Mouse (Mus musculus): Measurements from ENCODE around the gene Pde4dip. TPM values are rescaled to one million over a fixed set of nuclear protein-coding genes. Genes with fewer than 3 reads are reported as not detected.

The Pde4dip gene
- total RNA-seq, 2 experiments from 2014 or later, result 1,617 to 1,852 TPM

GRCm38 (mm10) chr3:97900516-97901490, 12.3 kb upstream of the Pde4dip start, which contains the start of gene Sec22b:
Gene Sec22b (plus strand): TSS chr3:97901190.
- peak; percentile 93 to 95 for DNase-seq

DNA sequence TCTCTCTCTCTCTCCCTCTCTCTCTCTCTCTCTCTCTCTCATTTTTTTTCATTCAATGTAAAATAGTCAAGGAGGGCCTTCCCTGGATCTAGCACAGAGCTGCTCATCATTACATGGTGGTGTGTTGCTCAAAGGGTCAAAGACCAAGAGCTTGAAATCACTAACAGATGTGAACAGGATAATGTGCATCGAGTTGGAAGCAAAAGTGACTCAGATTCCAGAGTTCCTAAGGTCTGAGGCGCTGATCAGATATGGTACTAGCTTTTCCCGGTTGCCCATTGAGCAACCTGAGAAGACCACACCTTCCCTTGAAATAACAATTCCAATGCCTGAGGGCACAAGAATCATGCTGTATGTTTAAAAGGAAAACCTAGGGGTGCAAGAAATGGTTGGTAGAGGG, 9.9 kb upstream of the Pde4dip start:
- no peak for DNase-seq

DNA sequence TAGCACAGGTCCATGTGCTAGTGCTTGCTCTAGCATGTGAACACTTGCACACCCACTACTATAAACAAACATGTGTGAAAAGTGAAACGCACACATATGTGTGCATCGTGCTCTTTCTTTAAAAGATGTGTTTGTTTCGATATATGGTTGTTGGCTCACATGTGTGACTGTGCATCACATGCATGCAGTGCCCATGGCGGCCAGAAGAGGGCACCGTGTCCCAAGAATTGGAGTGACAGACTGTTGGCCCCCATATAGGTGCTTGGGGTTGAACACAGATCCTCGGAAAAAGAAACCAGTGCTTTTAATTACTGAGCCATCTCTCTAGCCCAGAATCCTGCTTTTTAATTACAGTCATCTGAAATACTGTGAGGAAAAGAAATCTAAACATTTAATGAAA, 6.2 kb upstream of the Pde4dip start:
- DNase-seq, result no peak

DNA sequence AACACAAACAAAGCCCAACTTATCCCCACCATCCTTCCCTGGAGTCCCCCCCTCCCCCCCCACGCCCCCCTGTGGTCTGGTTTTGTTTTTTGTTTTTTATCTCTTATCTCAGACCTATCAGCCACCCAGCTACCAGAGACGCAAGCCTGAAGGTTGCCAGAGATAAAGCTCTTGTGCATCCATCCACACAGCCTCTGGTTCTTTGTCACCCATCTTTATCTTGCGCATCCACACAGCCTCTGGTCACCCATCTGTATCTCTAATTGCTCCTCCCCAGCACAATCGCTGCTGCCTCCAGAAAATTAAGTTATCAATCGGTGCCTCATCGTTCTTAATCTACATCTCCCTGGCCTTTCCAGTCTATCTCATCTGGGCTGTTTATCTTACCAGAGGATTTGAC, 1.7 kb upstream of the Pde4dip start:
- no peak for DNase-seq

- no peak for DNase-seq
Measured at GRCm38 (mm10) chr3:97887785-97888167, 731 bp downstream of the Pde4dip start.

DNA sequence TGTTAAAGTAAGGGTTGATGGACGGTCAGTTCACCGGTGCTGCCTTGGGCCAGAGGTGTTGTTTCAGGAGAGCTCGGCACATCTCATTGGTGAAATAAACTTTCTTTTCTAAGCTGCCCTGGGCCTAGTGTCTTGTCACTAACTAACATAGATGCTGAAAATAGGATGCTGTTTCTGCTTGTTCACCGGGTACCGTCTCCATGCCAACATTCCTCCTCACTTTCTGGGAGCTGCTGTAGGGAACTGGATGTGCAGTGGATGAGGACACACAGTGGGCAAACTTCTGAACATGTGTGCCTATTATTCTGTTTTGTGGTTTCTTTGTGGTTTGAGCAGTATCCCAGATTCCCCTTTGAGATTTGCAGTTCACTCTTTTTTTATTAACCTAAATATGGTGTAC, 6.9 kb downstream of the Pde4dip start:
- DNase-seq, result no peak

GRCm38 (mm10) chr3:97879222-97879621, 9.3 kb downstream of the Pde4dip start:
- peak; percentile 69 to 92 for DNase-seq

DNA sequence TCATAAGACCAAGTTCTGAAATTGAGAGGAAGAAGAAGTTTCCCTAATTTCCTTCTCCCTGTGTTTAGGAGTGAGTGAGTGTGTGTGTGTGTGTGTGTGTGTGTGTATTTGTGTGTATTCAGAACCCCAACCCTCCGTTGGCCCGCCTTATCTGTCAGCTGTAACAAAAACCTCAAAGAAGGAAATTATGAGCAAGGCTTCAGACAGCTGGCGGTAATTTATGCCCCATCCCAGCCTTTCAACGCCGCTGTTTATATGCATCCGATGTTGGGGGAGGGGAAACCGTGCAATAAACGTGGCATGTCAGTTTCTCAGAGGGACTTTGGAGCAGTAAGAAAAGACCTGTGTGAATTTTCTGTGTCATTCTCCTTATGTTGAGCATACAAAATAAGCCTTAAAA, 12.2 kb downstream of the Pde4dip start:
- DNase-seq, result no peak

DNA sequence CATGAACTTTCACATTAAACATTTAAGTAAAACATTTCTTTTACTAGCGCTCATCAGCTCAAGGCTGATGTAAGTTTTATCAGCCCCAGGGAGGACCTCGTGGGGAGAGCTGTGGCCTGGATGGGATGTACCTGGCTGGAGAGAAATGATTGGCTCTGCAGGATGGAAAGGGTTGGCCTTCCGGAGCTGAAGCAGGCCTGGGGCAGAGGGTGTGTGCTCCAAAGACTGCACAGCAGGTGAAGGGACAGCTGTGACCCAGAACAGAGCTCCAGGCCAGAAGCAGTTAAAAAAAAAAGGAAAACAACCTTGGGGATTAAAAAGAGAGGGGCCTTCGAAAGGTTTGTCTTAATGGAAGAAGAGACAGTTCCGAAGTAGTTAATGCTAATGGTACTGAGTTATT, 13.7 kb downstream of the Pde4dip start:
- DNase-seq, result no peak

DNA sequence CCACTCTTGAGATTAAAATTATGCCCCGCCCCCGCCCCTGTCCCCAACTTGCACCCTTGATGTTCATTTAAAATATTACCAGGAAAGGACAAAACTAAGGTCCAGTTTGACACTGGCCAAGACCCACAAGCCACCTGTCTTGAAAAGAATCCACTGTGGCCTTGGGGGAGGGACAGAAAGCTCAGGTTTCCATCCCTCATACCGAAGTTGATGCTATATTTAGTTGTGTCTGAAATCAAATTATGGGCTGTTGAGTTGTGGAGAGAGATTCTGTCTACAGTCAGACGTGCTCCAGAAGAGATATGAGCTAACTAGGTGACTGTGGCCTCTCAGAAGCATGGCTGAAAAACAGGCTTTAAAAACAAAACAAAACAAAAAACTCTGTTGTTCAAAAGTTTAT, 18.8 kb downstream of the Pde4dip start:
- peak; percentile 60 to 66 for DNase-seq

GRCm38 (mm10) chr3:97868733-97869132, 19.8 kb downstream of the Pde4dip start:
- DNase-seq, result peak in 1 of 2 experiments; percentile 23

- DNase-seq, result peak; percentile 70 to 83
Measured at GRCm38 (mm10) chr3:97868024-97868689, 20.4 kb downstream of the Pde4dip start.

GRCm38 (mm10) chr3:97867221-97868023, 21.1 kb downstream of the Pde4dip start:
- DNase-seq, result peak; percentile 17 to 38

- no peak for DNase-seq
Measured at GRCm38 (mm10) chr3:97866696-97867095, 21.8 kb downstream of the Pde4dip start.

- DNase-seq, result no peak
Measured at GRCm38 (mm10) chr3:97860820-97861451, 27.6 kb downstream of the Pde4dip start.

- no peak for DNase-seq
Measured at GRCm38 (mm10) chr3:97859400-97859799, 29.1 kb downstream of the Pde4dip start.

DNA sequence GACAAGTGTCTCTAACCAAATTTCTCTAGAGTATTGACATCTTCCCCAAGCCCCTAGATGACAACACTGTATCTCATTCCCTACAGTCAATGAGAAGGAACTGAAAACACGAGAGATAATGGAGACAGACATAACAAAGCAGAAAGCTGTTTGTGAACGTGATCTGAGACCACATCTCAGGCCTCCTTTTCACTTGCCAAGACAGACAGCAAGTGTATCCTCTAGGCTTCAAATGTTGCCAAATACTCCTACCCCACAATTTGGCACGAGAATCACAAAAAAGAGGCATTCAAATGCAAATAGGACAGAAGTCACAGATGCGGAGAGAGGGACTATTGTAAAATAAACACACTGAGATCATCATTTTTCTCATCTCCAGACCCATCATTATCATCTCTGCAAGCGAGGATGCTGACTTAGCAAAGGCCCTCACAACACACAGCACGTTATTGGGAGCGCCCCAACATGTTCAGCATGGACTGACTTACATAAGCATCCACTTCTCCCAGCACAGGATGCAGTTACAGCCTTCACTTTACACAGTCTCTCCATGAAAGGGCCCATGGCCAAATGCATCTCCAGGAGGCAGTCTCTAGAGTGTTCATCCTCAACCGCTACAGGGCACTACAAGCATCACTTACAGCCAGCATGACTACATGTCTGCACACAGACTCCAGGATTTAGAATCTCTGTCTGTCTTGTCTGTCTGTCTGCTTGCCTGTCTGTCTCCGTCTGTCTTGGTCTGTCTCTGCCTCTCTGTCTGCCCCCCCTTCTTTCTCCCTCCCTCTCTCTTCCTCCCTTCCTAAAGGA, 33.7 kb downstream of the Pde4dip start:
- no peak for DNase-seq

DNA sequence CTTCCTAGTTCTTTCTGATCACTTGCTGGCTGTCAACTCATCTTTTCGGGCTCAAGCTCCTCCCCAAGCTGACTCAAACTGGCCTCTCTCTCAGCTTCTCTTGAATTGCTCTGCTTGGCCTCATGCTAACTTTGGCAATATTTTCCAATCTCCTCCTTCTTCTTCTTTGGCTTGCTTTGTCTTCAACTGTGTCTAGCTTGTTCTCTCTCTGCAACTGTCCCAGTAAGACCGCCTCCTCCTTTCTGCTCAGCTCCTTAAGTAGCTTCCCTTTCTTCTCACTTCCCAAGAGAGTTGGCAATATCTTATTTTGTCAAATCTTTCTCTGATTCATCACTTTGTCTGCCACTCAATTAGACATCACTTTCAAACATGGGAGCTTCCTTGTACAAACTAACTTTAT, 36.7 kb downstream of the Pde4dip start:
- no peak for DNase-seq

DNA sequence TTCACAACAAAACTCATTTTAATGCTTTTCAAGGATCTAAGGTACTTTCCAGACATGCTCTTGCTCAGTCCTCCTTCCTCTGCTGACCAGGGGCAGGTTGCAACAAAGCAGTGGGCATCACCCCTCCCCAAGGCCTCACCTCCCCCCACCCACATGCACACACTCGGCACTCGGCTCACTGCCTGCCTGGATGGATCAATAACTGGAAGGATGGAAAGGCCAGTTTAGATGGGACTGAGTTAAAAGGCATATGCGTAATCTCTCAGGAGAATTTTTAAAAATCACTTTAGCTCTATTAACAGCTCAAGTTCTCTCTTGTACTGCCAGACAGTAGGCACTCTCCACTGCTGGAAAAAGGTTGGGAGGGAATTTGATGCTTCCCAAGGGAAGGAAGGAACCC, 40.9 kb downstream of the Pde4dip start:
- no peak for DNase-seq

GRCm38 (mm10) chr3:97846448-97846847, 42.1 kb downstream of the Pde4dip start:
- DNase-seq, result no peak

GRCm38 (mm10) chr3:97844821-97845201, 43.7 kb downstream of the Pde4dip start:
- no peak for DNase-seq

Measured in heart, adult 18-20 months (tissue).